Mouse (Mus musculus): ENCODE results near the gene Rasgef1b. TPM values are rescaled to one million over a fixed set of nuclear protein-coding genes. Genes with fewer than 3 reads are reported as not detected.

The Rasgef1b gene
- polyA plus RNA-seq, 1 experiment: 4.5 TPM

DNA sequence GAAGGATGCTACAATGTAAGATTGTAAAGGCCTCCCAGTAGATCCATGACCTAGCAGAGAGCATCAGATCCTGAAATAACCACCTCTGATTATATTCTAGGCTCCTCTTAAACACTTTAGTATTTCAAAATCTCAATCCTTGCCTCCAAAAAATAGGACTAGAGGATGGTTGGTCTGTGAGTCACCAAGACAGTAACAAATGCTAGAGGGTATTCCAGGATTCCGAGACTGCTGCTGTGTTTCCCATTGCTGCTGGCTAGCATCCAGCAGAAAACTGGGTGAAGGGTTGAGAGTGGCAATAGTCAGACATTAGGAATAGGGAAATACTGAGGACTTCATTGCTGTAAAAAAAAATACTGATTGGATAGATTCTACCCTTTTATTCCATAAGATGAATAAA, 457.3 kb downstream of the Rasgef1b start:
- Histone ChIP-seq H3K27me3 (ENCODE audit: control insufficient read depth, insufficient read depth, low read length) (no peaks in the 10 kb centered on the region), H3K4me3 (ENCODE audit: control insufficient read depth, insufficient read depth, low read length) (no peak overlapping the region), H3K4me1 (replicated peaks; ENCODE audit: control insufficient read depth, insufficient read depth, low read length) (no peaks in the 10 kb centered on the region), H3K27ac (ENCODE audit: control insufficient read depth, insufficient read depth, low read length) (no peak overlapping the region), H3K36me3 (ENCODE audit: control insufficient read depth, insufficient read depth, low read length) (no peaks in the 10 kb centered on the region)
- WGBS: 98% methylated on average over 1 of the region's 1 CpGs
- no peak for TF ChIP-seq POLR2A (IDR thresholded peaks at IDR 0.05; ENCODE audit: control insufficient read depth, extremely low read depth, insufficient read depth, low read length, poor library complexity)
- TF ChIP-seq CTCF (IDR thresholded peaks at IDR 0.05; ENCODE audit: borderline replicate concordance, control insufficient read depth, extremely low read depth, insufficient read depth, low read length, poor library complexity): no peak
- DNase-seq: no peak

DNA sequence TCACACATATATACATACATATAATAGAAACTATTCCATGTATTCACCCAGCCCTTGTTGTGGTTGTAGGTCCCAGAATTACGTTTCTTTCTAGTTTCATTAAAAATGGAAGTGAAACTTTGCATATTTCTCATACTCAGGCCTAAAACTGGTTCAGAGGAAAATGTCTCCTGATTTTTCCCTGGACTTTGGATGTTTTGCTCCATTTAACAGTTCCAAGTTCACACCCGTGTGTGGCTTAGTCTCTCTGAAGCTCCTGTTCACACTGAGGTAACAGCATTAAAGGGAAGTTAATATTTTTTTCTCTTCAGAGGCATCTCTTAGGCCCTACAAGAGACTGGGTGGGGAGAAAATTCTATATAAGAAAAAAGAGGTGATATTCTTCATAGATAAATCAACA, 459.7 kb downstream of the Rasgef1b start:
- DNase-seq: no peak
- Histone ChIP-seq H3K27ac (ENCODE audit: control insufficient read depth, insufficient read depth, low read length) (no peak overlapping the region), H3K27me3 (ENCODE audit: control insufficient read depth, insufficient read depth, low read length) (no peaks in the 10 kb centered on the region), H3K4me1 (replicated peaks; ENCODE audit: control insufficient read depth, insufficient read depth, low read length) (no peaks in the 10 kb centered on the region), H3K4me3 (ENCODE audit: control insufficient read depth, insufficient read depth, low read length) (no peak overlapping the region), H3K36me3 (ENCODE audit: control insufficient read depth, insufficient read depth, low read length) (no peaks in the 10 kb centered on the region)
- TF ChIP-seq CTCF (IDR thresholded peaks at IDR 0.05; ENCODE audit: borderline replicate concordance, control insufficient read depth, extremely low read depth, insufficient read depth, low read length, poor library complexity) (no peak), POLR2A (IDR thresholded peaks at IDR 0.05; ENCODE audit: control insufficient read depth, extremely low read depth, insufficient read depth, low read length, poor library complexity) (no peak)
- 57% methylated on average over 2 of the region's 2 CpGs for WGBS

- WGBS: 15% methylated on average over 5 of the region's 5 CpGs
- no peak for DNase-seq
- no peaks in the 10 kb centered on the region for H3K27me3 ChIP-seq (ENCODE audit: control insufficient read depth, insufficient read depth, low read length)
- H3K36me3 ChIP-seq (ENCODE audit: control insufficient read depth, insufficient read depth, low read length): no peaks in the 10 kb centered on the region
- no peak for TF ChIP-seq POLR2A (IDR thresholded peaks at IDR 0.05; ENCODE audit: control insufficient read depth, extremely low read depth, insufficient read depth, low read length, poor library complexity)
- TF ChIP-seq CTCF (IDR thresholded peaks at IDR 0.05; ENCODE audit: borderline replicate concordance, control insufficient read depth, extremely low read depth, insufficient read depth, low read length, poor library complexity): no peak
- no peak overlapping the region for H3K4me3 ChIP-seq (ENCODE audit: control insufficient read depth, insufficient read depth, low read length)
- no peak overlapping the region for H3K27ac ChIP-seq (ENCODE audit: control insufficient read depth, insufficient read depth, low read length)
- H3K4me1 ChIP-seq (replicated peaks; ENCODE audit: control insufficient read depth, insufficient read depth, low read length): no peaks in the 10 kb centered on the region
Measured at GRCm38 (mm10) chr5:99267338-99267737, 461.5 kb downstream of the Rasgef1b start.

DNA sequence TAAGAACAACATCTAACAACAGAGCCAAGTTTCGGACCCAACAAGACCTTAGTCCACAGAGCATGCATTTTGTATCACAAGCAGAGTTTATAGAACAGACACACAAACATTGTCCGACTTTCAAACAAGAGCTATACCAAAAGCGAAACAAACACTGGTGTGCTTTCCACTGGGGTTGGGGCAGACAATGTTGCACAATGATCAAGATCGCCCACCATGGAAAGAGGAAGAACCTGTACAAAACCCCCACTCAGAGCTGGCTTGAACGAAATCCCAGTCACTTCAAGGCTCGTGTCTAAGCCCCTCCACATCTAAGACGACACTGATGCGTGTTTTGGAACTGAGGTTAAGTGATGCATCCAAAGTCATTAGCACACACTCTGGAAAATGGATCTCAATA, 462.6 kb downstream of the Rasgef1b start:
- Histone ChIP-seq H3K27me3 (ENCODE audit: control insufficient read depth, insufficient read depth, low read length) (no peaks in the 10 kb centered on the region), H3K27ac (ENCODE audit: control insufficient read depth, insufficient read depth, low read length) (no peak overlapping the region), H3K36me3 (ENCODE audit: control insufficient read depth, insufficient read depth, low read length) (no peaks in the 10 kb centered on the region), H3K4me1 (replicated peaks; ENCODE audit: control insufficient read depth, insufficient read depth, low read length) (no peaks in the 10 kb centered on the region), H3K4me3 (ENCODE audit: control insufficient read depth, insufficient read depth, low read length) (no peak overlapping the region)
- TF ChIP-seq CTCF (IDR thresholded peaks at IDR 0.05; ENCODE audit: borderline replicate concordance, control insufficient read depth, extremely low read depth, insufficient read depth, low read length, poor library complexity) (no peak), POLR2A (IDR thresholded peaks at IDR 0.05; ENCODE audit: control insufficient read depth, extremely low read depth, insufficient read depth, low read length, poor library complexity) (no peak)
- 84% methylated on average over 8 of the region's 8 CpGs for WGBS
- DNase-seq: no peak

DNA sequence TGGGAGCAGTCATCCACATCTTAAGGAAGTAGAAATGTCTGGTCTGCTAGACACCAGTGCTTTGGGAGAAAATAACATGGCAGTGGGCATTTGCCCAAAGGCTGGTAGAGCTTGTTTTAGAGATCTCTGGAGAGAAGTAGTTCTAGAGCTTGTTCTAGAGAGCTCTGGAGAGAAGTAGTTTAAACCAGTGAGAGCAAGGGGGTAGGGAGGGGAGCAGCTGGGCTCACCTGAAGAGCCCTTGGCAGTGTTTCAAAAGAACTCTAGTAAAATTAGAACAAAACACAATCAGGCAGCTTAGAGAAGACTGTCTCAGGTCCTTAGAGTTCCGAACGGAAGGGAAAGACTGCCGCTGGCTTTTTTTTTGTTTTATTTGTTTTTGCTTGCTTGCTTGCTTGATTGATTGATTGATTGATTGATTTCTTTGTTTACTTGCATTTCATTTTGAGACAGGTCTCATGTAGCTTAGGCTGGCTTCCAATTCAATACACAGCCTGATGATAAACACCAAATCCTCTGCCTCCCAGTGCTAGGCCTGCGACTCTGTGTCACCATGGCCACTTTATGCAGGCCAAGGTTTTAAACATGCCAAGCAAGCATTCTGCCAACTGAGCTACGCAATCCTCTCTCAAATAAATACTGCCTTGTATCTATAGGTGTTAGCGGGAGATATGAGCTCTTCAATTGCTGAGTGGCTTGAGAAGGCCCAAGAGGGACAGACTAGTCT, 466.5 kb downstream of the Rasgef1b start:
- 95% methylated on average over 6 of the region's 6 CpGs for WGBS
- Histone ChIP-seq H3K27ac (ENCODE audit: control insufficient read depth, insufficient read depth, low read length) (no peak overlapping the region), H3K36me3 (ENCODE audit: control insufficient read depth, insufficient read depth, low read length) (no peaks in the 10 kb centered on the region), H3K4me1 (replicated peaks; ENCODE audit: control insufficient read depth, insufficient read depth, low read length) (no peaks in the 10 kb centered on the region), H3K4me3 (ENCODE audit: control insufficient read depth, insufficient read depth, low read length) (no peak overlapping the region), H3K27me3 (ENCODE audit: control insufficient read depth, insufficient read depth, low read length) (no peaks in the 10 kb centered on the region)
- DNase-seq: no peak
- TF ChIP-seq POLR2A (IDR thresholded peaks at IDR 0.05; ENCODE audit: control insufficient read depth, extremely low read depth, insufficient read depth, low read length, poor library complexity): no peak
- TF ChIP-seq CTCF (IDR thresholded peaks at IDR 0.05; ENCODE audit: borderline replicate concordance, control insufficient read depth, extremely low read depth, insufficient read depth, low read length, poor library complexity): no peak

DNA sequence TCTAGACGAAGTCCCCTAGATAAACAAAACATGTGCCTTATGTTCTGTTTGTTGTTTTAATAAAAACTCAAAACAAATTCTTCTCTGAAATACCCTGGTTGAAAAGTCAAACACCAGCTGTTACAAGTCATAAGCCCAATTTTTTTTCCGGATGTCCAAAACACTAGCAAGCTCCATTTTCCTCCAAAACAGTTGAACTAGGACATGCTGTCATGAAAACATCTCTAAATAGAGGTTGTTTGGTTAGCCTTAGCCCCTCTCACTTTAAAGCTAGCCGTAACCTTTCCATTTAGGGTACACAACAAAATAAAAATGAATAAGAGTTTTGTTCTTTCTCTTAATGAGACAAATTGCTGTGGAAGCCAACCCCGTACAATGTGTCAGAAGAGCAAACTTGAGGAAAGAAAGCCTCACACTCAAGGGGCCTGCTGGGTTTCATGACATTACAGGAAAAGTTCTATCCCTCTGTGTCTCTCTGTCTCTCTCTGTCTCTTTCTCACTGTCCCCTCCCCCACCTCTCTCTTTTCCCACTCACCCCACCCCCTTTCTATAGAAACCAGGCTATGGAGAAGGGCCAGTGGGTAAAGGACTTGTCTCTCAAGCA, 467.6 kb downstream of the Rasgef1b start:
- no peak for DNase-seq
- Histone ChIP-seq H3K27me3 (ENCODE audit: control insufficient read depth, insufficient read depth, low read length) (no peaks in the 10 kb centered on the region), H3K4me1 (replicated peaks; ENCODE audit: control insufficient read depth, insufficient read depth, low read length) (no peaks in the 10 kb centered on the region), H3K36me3 (ENCODE audit: control insufficient read depth, insufficient read depth, low read length) (no peaks in the 10 kb centered on the region), H3K4me3 (ENCODE audit: control insufficient read depth, insufficient read depth, low read length) (no peak overlapping the region), H3K27ac (ENCODE audit: control insufficient read depth, insufficient read depth, low read length) (no peak overlapping the region)
- TF ChIP-seq POLR2A (IDR thresholded peaks at IDR 0.05; ENCODE audit: control insufficient read depth, extremely low read depth, insufficient read depth, low read length, poor library complexity) (no peak), CTCF (IDR thresholded peaks at IDR 0.05; ENCODE audit: borderline replicate concordance, control insufficient read depth, extremely low read depth, insufficient read depth, low read length, poor library complexity) (no peak)
- WGBS: 94% methylated on average over 4 of the region's 4 CpGs
